Mouse (Mus musculus) intestine, embryonic 15.5 days (tissue): ENCODE measurements at regions not wholly inside any gene's neighbourhood (a gene's known extent, or its start where the extent isn't known, plus 50 kb on each side); places are given as distances from the start of the nearest gene placed in this dataset.

Source experiments
- ATAC-seq: fragments of 200-750 bp; cut with Nextera tagmentation; 2 replicates; pipeline ENCODE4 v1.8.0; 2017; ENCODE audit warnings: moderate TSS enrichment, moderate library complexity
- H3K27ac ChIP-seq: fragments of 300-500 bp; sonication (generic); 2 replicates; pipeline ENCODE4 v1.5.1; 2015; ENCODE audit warnings: mild to moderate bottlenecking, inconsistent platforms
- H3K27me3 ChIP-seq: fragments of 300-500 bp; sonication (generic); replicated peaks from 2 replicates; pipeline ENCODE4 v1.6.1; 2015; ENCODE audit warnings: inconsistent platforms
- H3K36me3 ChIP-seq: fragments of 300-500 bp; sonication (generic); 2 replicates; pipeline ENCODE4 v1.6.1; 2015; ENCODE audit warnings: inconsistent platforms
- H3K4me1 ChIP-seq: fragments of 300-500 bp; sonication (generic); replicated peaks from 2 replicates; pipeline ENCODE4 v1.6.1; 2015; ENCODE audit warnings: inconsistent platforms
- H3K4me2 ChIP-seq: fragments of 300-500 bp; sonication (generic); replicated peaks from 2 replicates; pipeline ENCODE4 v1.6.1; 2015; ENCODE audit warnings: mild to moderate bottlenecking, inconsistent platforms
- H3K4me3 ChIP-seq: fragments of 300-500 bp; sonication (generic); replicated peaks from 2 replicates; pipeline ENCODE4 v1.5.1; 2015; ENCODE audit warnings: inconsistent platforms
- H3K9ac ChIP-seq: fragments of 300-500 bp; sonication (generic); 2 replicates; pipeline ENCODE4 v1.6.1; 2015; ENCODE audit warnings: inconsistent platforms
- H3K9me3 ChIP-seq: fragments of 300-500 bp; sonication (generic); 2 replicates; pipeline ENCODE4 v1.6.1; 2016; ENCODE audit warnings: inconsistent platforms
- WGBS: fragments of 180-500 bp; shearing (Covaris S2); methylation state at CpG from one replicate; pipeline ENCODE4 v1.1.7; 2015; 5-methylcytosine and 5-hydroxymethylcytosine counted together

- WGBS: 83% methylated on average over 4 of the region's 4 CpGs
- H3K27me3 ChIP-seq: no peaks in the 10 kb centered on the region
- no peak overlapping the region for H3K9ac ChIP-seq
- H3K9me3 ChIP-seq: no peaks in the 10 kb centered on the region
- no peak for ATAC-seq
- H3K4me2 ChIP-seq: no peak overlapping the region
- no peak overlapping the region for H3K4me3 ChIP-seq
- no peaks in the 10 kb centered on the region for H3K36me3 ChIP-seq
- H3K27ac ChIP-seq: no peak overlapping the region
- no peaks in the 10 kb centered on the region for H3K4me1 ChIP-seq
Observed at GRCm38 (mm10) chr13:117082758-117083157, 57.4 kb upstream of the Parp8 start.

- Histone ChIP-seq H3K27me3 (no peaks in the 10 kb centered on the region), H3K4me1 (no peaks in the 10 kb centered on the region), H3K4me2 (no peak overlapping the region), H3K36me3 (no peaks in the 10 kb centered on the region), H3K9me3 (no peaks in the 10 kb centered on the region), H3K27ac (no peak overlapping the region), H3K9ac (no peak overlapping the region), H3K4me3 (no peak overlapping the region)
- 48% methylated on average over 1 of the region's 1 CpGs for WGBS
- no peak for ATAC-seq
Observed at GRCm38 (mm10) chr13:117079316-117079715, 54.0 kb upstream of the Parp8 start.
